In the genomic region with DNA sequence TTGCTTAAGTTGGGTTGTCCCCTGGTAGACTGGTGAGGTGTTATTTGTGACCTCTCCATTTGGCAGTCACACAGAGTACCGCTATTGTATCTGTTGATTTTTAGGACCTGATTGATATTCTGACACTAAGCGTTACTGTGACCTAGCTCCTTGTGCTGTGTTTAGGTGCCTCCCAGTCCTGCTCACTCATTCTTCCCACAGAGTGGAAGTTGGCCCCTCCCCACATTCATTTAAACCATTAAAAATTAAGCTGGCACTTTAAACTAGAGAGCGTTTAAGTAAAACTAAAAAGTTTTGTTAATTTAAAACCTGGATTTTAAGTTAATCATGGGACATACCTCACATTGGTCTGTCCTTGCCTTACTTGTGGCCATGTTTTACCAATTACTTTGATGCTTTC, we compare ENCODE assay signal across 24 mouse cellular contexts. TPM values are rescaled to one million over a fixed set of nuclear protein-coding genes. Genes with fewer than 3 reads are reported as not detected.
DNase-seq lines count a peak whose midpoint lies in the region; ATAC-seq lines count a peak whose summit lies in the region.
"Had no signal": no experiment of that assay in that cellular context is flagged by ENCODE, and none has a peak within 500 bp of the region (broad histone marks: within the 10 kb centered on the region; RNA-seq: fewer than 3 reads in every experiment).

No protein-coding gene starts in this region.

- H3K36me3 ChIP-seq in kidney, embryonic 14.5 days (ENCODE audit: control insufficient read depth, insufficient read depth, low read length): peaks cover 27% of the 10 kb centered on the region

- no peak for ATAC-seq in kidney, embryonic 14.5 days (ENCODE audit: low FRiP score, low TSS enrichment)
- ATAC-seq: forebrain, embryonic 13.5 days; forebrain, embryonic 16.5 days had no signal

- no peaks in the 10 kb centered on the region for H3K4me1 ChIP-seq in kidney, embryonic 14.5 days (ENCODE audit: control insufficient read depth, insufficient read depth, low read length)
- H3K4me1 ChIP-seq: forebrain, embryonic 10.5 days; forebrain, embryonic 13.5 days; heart, embryonic 12.5 days; heart, embryonic 15.5 days; hindbrain, embryonic 10.5 days; hindbrain, embryonic 13.5 days had no signal

- H3K27me3 ChIP-seq in kidney, embryonic 14.5 days (ENCODE audit: control insufficient read depth, insufficient read depth, low read length): no peaks in the 10 kb centered on the region
- H3K27me3 ChIP-seq: forebrain, embryonic 13.5 days; heart, embryonic 12.5 days; heart, embryonic 15.5 days; hindbrain, embryonic 13.5 days had no signal

- WGBS in kidney, embryonic 14.5 days: 68% methylated on average over 3 of the region's 3 CpGs

- H3K4me3 ChIP-seq in kidney, embryonic 14.5 days (ENCODE audit: low read length): no peak overlapping the region
- H3K4me3 ChIP-seq: forebrain, embryonic 10.5 days; forebrain, embryonic 13.5 days; gastrocnemius, adult 2 months; heart, embryonic 12.5 days; heart, embryonic 15.5 days; hindbrain, embryonic 10.5 days; hindbrain, embryonic 13.5 days had no signal

- H3K4me2 ChIP-seq in kidney, embryonic 14.5 days (replicated peaks; ENCODE audit: low read depth, low read length): no peak overlapping the region
- H3K4me2 ChIP-seq: forebrain, embryonic 13.5 days; heart, embryonic 12.5 days; heart, embryonic 15.5 days; hindbrain, embryonic 13.5 days had no signal

- no peaks in the 10 kb centered on the region for H3K9me3 ChIP-seq in kidney, embryonic 14.5 days (ENCODE audit: control insufficient read depth, low read length)
- H3K9me3 ChIP-seq: forebrain, embryonic 10.5 days; forebrain, embryonic 13.5 days; heart, embryonic 12.5 days; heart, embryonic 15.5 days; hindbrain, embryonic 10.5 days; hindbrain, embryonic 13.5 days had no signal

- no peak overlapping the region for H3K27ac ChIP-seq in kidney, embryonic 14.5 days (ENCODE audit: low read depth, low read length)
- H3K27ac ChIP-seq: forebrain, embryonic 10.5 days; forebrain, embryonic 13.5 days; gastrocnemius, adult 2 months; heart, embryonic 15.5 days; hindbrain, embryonic 10.5 days; hindbrain, embryonic 13.5 days had no signal

- H3K9ac ChIP-seq in kidney, embryonic 14.5 days (ENCODE audit: low read depth, low read length): no peak overlapping the region
- H3K9ac ChIP-seq: forebrain, embryonic 13.5 days; heart, embryonic 12.5 days; heart, embryonic 15.5 days; hindbrain, embryonic 13.5 days had no signal

- peak; percentile 16 for DNase-seq in kidney, adult 11 months
- DNase-seq in kidney, postnatal 10 days: no peak
- DNase-seq in kidney, adult 9 months: peak; percentile 69
- peak; percentile 14 to 36 for DNase-seq in kidney, postnatal 25 days
- DNase-seq in urinary bladder, postnatal 10 days (ENCODE audit: low spot score): no peak
- no peak for DNase-seq in heart, adult 18-20 months
- DNase-seq: adrenal gland, postnatal 10 days; adrenal gland, postnatal 36 days; cerebellum, adult 18-20 months; cerebellum, adult 9-10 months; cerebellum, postnatal 14 days; gastrocnemius, adult 2 months; gastrocnemius, postnatal 14 days; heart, adult 11 months; heart, postnatal 10 days; heart, postnatal 36 days had no signal

RNA-seq across cellular contexts. Expression of a gene that starts 32.6 kb away (rescaled TPM):
- polyA plus RNA-seq in kidney, embryonic 14.5 days (2014; fragmentation: Nextera tagmentation; extraction: Ambion mirVana): 26.4 and 32.4 TPM in 2 replicates
- 10 to 100 TPM; 13.1 to 17.1 TPM for total RNA-seq in heart, adult 18-20 months (2021)

Comparison
In these comparisons a context has a peak if more than half of its experiments do, and no peak if none do; other contexts are left out.
1. DNase-seq: peak in kidney, adult 11 months (single experiment), kidney, adult 9 months (single experiment) and kidney, postnatal 25 days (2 of 2); none in kidney, postnatal 10 days (single experiment), urinary bladder, postnatal 10 days (single experiment) and heart, adult 18-20 months (0 of 2).